Mouse (Mus musculus): ENCODE measurements at regions not wholly inside any gene's neighbourhood (a gene's known extent, or its start where the extent isn't known, plus 50 kb on each side); places are given as distances from the start of the nearest gene placed in this dataset.

DNA sequence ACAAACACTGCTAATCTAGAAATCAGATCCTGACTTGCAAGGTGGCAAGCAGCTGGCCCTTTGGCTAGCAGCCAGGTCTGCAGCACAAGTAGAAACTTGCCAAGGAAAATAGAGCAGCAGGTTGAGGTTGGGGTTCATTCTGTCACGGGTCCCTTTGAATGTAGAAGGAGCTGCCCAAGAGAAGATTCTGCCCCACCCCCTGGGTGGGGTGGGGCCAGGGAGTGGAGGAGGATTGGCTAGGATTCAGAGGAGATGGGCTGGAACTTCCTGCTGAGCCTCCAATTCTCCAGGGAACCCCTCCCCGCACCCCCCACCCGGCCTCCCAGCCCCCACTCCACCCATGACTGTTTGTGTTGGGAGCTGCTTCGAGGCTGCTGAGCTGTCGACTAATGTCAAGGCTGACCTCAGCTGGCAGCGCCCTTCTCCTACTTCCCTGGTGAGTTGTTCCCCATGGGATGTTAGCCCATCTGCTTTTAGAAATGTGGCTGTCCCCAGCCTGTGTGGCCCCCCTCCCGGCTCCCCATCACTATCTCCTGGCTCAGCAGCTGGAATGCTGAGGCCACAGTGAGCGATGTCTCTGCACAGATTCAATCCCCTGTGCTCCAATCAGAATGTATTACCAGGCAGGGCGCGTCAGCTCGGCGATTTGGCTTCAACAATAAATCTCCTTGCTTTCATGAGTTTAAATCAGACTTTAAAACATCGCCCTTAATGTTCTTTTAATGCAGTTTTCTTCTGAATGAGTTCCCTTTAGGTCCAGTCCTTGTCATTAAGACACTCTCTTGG is 447.8 kb upstream of the Kif2a start:
- no peak for ATAC-seq

DNA sequence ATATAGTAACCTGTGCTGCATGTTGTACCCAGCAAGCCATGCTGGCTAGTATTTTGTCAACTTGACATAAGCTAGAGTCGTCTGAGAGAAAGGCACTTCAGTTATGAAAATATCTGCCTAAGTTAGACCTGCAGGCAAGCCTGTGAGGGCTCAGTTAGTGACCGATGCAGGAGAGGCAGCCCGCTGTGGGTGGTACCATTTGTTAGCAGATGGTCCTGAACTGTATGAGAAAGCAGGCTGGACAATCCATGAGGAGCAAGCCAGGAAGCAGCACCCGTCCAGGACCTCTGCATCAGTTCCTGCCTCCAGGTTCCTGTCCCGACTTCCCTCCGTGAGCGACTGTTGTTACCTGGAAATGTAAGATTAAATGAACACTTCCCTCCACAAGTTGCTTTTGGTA is 440.9 kb upstream of the Kif2a start:
- no peak for ATAC-seq

GRCm38 (mm10) chr13:107461048-107461912 is 439.4 kb upstream of the Kif2a start:
- ATAC-seq, result peak; percentile 83

DNA sequence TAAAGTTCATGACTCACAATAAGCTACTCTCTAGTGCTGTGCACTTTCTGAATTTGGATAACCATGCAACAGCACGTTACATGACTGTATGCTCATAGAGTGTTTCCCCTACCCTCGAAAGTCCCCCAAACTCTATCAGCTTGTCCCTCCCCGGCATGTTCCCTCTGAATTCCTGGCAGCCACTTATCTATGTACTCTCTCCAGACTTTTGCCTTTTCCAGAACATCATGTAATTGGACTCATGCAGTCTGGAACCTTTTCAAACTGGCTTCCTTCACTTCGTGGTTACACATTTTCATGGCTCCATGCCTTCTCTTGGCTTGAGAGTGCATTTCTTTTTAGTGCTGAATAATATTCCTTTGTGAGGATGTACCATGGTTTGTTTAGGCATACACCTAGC is 436.8 kb upstream of the Kif2a start:
- ATAC-seq, result no peak

- ATAC-seq, result no peak
Measured at GRCm38 (mm10) chr13:107457270-107457669, 435.3 kb upstream of the Kif2a start.

- ATAC-seq, result no peak
Measured at GRCm38 (mm10) chr13:107456394-107456793, 434.5 kb upstream of the Kif2a start.

DNA sequence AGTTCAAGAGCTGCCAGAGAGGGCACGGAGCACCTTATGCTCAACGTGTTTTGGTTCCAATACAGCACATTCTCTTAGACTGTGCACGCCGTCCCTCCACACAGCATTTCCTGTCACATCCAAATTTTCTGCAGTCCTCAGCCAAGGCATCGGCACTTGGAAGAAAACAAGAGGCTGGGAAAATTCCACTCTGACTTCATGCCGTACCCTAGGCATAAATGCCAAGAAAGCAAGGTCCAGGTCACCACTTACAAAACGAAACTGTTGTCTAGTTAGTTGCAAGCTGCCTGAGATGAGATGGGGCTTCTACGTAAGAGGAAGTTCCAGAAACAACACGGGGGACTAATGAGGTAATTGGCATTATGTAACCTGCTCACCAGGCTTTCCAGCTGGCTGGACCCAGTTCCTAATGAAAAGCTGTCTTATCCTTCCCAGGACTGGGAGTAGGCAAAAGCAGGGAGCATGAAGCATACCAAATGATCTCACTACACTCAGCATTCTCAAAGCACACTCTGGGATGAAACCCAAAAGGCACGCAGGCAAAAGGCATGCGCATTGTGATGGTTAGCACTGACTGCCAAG is 427.8 kb upstream of the Kif2a start:
- peak; percentile 67 for ATAC-seq

DNA sequence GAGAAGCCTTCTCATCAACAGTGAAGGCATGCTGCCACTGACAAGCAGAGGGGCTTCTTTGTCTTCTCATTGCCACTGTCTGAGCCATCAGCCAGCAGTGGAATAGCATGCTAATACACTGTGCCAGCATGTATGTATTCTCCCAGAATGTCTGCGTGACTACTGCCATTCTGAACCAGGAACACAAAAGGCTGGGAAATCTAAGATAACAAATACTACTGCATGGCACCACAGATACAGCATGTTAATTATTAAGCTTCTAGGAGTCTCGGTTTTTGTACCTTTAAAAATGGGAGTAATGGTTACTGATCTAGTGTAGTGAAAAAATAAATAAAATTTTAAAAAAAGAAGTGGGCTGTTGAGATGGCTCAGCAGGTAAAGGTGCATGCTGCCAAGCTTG is 425.9 kb upstream of the Kif2a start:
- ATAC-seq, result no peak

- ATAC-seq, result no peak
Measured at GRCm38 (mm10) chr13:107419363-107420155, 397.6 kb upstream of the Kif2a start.

GRCm38 (mm10) chr13:107410267-107410666 is 388.3 kb upstream of the Kif2a start:
- ATAC-seq, result no peak

GRCm38 (mm10) chr13:107407674-107408026 is 385.7 kb upstream of the Kif2a start:
- no peak for ATAC-seq

GRCm38 (mm10) chr13:107406977-107407673 is 385.2 kb upstream of the Kif2a start:
- ATAC-seq, result no peak

GRCm38 (mm10) chr13:107398621-107399363 is 376.9 kb upstream of the Kif2a start:
- ATAC-seq, result no peak

DNA sequence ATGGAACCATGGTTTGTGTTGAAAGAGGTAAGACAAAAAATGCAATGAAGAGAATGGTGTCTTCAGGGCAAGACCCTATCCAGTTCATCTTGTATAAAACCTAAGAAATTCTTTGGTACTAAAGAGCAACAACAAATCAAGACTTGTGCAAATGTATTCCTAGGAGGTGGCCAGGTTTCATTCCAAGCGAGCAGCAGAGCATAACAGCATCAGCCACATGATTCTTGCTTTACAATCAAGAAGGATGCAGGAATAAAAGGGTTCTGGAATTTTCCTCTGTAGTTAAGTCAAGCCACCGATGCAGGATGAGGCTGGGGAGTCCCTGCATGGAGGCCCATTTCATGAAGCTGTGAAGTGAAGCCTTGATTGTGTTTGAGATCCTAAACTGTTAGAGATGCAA is 374.1 kb upstream of the Kif2a start:
- ATAC-seq, result no peak

DNA sequence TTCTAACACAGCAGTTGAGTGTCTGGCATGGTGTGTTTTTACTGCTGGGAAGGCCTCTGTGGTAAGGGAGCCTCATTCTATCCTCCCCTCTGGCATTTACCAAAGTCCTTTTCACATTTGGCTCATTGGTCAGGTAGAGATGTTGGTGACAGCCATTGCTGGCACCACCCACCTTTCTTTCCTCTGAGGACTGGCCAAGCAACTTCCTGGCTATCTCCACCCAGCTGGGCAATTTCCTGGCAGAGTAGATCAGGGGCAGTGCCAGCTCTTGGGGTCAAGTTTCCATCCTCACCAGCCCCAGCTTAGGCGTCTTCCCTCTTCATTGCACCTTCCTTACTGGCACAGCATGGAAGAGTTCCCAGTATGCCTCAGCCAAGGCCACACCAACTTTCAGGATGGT is 372.5 kb upstream of the Kif2a start:
- ATAC-seq, result no peak

DNA sequence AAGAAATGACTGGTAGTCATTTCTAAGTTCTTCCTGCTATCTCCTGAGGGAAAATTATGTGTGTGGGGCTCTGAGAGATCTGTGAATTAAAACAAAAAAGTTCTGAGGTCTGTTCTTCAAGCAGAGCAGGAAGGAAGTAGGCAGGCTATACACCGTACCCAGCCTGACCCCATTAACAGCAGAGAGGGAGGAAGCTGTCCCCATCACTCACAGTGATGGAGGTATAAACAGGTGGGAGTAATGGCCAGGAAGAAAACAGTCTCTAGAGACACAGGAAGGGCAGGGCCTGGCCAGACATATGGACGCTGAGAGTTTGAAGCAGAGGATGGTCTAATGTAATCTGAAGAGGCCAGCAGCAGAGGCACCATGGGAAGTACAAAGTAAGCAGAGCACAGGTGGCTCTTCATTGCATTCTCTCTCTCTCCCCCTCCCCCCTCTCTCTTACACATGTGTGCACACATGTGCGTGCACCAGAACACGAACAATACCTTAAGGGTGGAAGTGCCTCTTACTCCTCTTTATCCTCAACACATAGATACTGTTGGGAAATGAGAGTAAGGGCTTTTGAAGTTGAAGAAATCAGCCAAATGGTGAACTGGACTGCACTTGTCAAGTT is 367.7 kb upstream of the Kif2a start:
- no peak for ATAC-seq

- ATAC-seq, result no peak
Measured at GRCm38 (mm10) chr13:107389074-107389473, 367.1 kb upstream of the Kif2a start.

DNA sequence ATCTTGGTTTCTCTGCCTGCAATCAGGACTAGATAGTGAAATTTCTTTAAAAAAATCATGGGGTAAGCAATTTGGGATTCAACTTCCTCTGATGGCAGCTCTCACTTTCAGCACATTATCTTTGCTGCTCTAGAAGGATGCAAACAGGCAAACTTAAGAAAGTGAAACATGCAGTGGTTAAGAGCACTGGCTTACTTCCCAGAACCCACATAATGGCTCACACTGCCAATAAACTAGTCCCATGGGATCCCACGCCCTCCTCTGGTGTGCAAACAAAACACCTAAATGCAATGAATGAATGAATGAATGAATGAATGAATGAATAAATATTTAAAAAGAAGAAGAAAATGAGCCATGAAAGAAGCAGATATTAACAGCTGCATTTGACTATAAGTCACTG is 356.1 kb upstream of the Kif2a start:
- ATAC-seq, result no peak

GRCm38 (mm10) chr13:107372666-107373065 is 350.7 kb upstream of the Kif2a start:
- ATAC-seq, result no peak

DNA sequence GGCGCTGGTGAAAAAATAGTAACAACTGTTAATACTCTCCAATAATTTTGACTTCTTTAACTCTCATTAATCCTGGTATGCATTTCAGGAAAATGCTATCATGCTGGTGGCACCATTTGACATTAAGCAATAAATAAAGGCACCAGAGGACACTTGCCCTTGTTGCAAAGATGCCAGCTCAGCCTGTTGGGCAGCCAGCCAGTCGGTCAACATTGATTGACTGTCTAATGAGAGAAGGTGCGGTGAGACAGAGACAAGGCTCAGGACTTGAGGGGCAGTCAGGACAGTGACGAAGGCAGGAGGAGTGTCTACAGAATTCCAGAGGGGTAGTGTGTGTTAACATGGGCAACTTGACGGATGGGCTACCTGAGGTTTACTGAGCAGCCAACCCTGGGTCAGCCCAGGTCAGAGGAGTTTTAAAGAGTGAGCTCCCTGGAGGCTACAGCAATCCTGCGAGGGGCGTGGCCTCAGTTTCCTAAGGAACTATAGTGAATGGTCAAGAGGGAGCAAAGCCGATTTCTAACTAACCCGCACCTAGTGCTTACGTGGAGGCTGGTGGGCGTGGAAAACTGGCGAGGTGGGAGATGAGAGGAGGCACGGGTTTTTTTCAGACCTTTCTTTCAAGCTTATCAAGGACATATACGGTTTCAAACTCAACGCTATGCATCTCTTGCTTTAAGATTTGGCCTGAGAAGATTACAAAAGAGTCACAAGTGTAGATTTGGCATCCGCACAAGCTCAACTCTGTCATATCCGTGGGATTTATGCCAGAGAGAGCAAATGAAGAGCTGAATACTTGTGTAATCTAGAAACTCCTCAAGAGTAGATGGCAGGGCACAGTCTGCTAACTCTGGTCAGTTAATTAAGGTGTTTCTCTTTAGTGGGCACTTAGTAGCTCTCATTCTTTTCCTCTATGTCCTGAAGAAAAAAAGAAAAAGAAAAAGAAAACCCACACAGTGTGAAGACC is 350.0 kb upstream of the Kif2a start:
- ATAC-seq, result no peak
